Mouse (Mus musculus) embryonic facial prominence, embryonic 15.5 days (tissue): ENCODE data around the gene Tjap1. TPM values are rescaled to one million over a fixed set of nuclear protein-coding genes. Genes with fewer than 3 reads are reported as not detected.
A peak's percentile ranks its signal among the peaks of the same experiment; 100 is the strongest.

Experiments
- ATAC-seq: fragments of 200-750 bp; cut with Nextera tagmentation; 2 replicates; pipeline ENCODE4 v1.8.0; 2017; ENCODE audit warnings: low read depth, moderate TSS enrichment; ENCODE audit not compliant: insufficient number of reproducible peaks, low FRiP score, low TSS enrichment
- H3K27ac ChIP-seq: fragments of 300-500 bp; sonication (generic); replicated peaks from 2 replicates; pipeline ENCODE4 v1.5.1; 2015; ENCODE audit warnings: mild to moderate bottlenecking, inconsistent platforms
- H3K27me3 ChIP-seq: fragments of 300-500 bp; sonication (generic); 2 replicates; pipeline ENCODE4 v1.6.1; 2015; ENCODE audit warnings: inconsistent platforms
- H3K36me3 ChIP-seq: fragments of 300-500 bp; sonication (generic); 2 replicates; pipeline ENCODE4 v1.6.1; 2015; ENCODE audit warnings: mild to moderate bottlenecking, inconsistent platforms
- H3K4me1 ChIP-seq: fragments of 300-500 bp; sonication (generic); 2 replicates; pipeline ENCODE4 v1.6.1; 2015; ENCODE audit warnings: inconsistent platforms
- H3K4me2 ChIP-seq: fragments of 300-500 bp; sonication (generic); replicated peaks from 2 replicates; pipeline ENCODE4 v1.6.1; 2015; ENCODE audit warnings: mild to moderate bottlenecking, inconsistent platforms
- H3K4me3 ChIP-seq: fragments of 300-500 bp; sonication (generic); replicated peaks from 2 replicates; pipeline ENCODE4 v1.5.1; 2015; ENCODE audit warnings: mild to moderate bottlenecking, inconsistent platforms
- H3K9ac ChIP-seq: fragments of 300-500 bp; sonication (generic); 2 replicates; pipeline ENCODE4 v1.6.1; 2015; ENCODE audit warnings: inconsistent platforms
- H3K9me3 ChIP-seq: fragments of 300-500 bp; sonication (generic); replicated peaks from 2 replicates; pipeline ENCODE4 v1.6.1; 2016; ENCODE audit warnings: inconsistent platforms
- WGBS: fragments of 180-500 bp; shearing (Covaris S2); methylation state at CpG from one replicate; pipeline ENCODE4 v1.1.7; 2015; 5-methylcytosine and 5-hydroxymethylcytosine counted together
- polyA plus RNA-seq: library from polyadenylated mRNA; unstranded; fragments of >200 nt; fragmentation: Nextera tagmentation; extraction: Ambion mirVana; gene quantifications from 2 replicates; pipeline ENCODE4 v1.2.1, GENCODE M21; 2015

Gene Tjap1
- polyA plus RNA-seq, 1 experiment from 2014 or later = 64.0 TPM

DNA sequence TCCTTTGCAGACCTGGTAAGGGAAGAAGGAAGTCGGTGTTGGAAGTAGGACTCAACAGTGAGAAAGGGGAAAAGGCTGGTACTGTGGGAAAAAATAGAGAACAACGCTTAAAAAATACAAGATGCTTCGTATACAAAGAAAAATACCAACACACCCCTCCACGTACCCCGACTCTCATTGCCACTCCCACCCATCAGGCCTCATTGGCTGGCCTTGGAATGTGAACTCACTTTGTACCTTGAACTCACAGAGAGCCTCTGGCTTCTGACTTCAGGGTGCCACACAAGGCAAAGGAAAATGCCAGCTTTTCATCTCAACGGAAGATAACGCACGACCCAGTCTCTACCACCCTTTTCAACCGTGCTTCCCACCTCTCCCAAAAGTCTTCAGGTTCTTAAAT is 314 bp upstream of the Tjap1 start:
- Histone ChIP-seq H3K4me1 (peaks cover 52% of the 10 kb centered on the region), H3K27ac (peak overlapping the region; percentile 96), H3K4me3 (peak overlapping the region; percentile 69), H3K27me3 (no peaks in the 10 kb centered on the region), H3K36me3 (peaks cover 21% of the 10 kb centered on the region), H3K4me2 (peak overlapping the region; percentile 82), H3K9me3 (no peaks in the 10 kb centered on the region), H3K9ac (no peak overlapping the region)
- peak; percentile 2; the same call in 1 of the 2 replicates for ATAC-seq
- WGBS = 20% methylated on average over 9 of the region's 9 CpGs

DNA sequence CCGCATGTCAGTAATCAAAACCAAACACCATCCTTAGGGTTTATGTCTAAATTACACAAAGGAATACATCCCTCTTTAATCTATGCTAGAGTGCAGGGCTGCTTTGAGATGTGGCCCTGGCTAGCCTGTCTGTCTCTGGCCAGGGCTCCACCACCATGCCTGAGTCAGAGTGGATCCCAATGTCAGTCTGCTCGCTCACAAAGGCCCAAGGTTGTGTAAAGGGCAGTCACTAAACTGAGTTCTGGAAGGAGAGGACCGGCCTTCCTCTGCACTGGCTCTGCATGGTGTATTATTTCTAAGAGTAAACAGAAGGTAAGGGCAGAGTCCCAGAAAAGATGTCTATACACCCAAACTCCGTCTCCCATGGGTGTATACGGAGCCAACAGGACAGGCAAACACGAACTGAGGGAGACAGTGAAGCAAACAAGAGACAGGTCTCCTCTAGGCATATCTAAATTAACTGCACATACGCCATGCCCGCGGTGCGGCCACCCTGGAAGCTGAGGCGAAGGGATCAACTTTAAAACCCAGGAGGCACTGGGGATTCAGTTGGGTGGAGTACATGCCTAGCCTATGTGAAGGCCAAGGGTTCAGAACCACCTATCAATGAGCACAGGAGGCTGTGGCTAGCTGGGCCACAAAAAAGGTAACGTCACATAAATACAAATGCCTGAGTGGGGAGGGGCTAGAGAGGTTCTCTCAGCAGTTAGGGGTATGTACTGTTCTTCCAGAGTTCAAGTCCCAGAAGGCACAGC is 4.6 kb downstream of the Tjap1 start:
- ATAC-seq = no peak; the same call in 1 of the 2 replicates

DNA sequence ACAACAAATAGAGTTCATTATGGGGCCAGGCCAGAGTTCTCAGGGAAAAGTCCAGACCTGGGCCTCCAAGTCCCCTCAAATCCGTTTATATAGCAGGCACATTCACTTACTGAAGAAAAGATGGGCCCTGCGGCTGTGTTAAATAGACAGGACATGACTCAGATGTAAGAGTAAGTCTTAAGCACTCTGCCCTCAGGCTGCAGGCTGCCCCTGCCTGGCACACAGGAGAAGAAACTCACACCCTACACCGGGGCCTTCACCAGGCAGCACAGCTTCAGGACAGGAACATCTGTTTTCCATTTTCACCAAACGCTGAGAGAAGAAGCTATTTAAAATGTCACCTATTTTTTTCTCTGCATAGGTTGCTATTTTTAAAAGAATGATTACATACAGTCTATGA is 5.2 kb downstream of the Tjap1 start:
- H3K9me3 ChIP-seq = no peaks in the 10 kb centered on the region
- peaks cover 76% of the 10 kb centered on the region for H3K4me1 ChIP-seq
- no peak overlapping the region for H3K4me3 ChIP-seq
- no peak overlapping the region for H3K9ac ChIP-seq
- ATAC-seq = 0 out of 2 replicates have a peak, but pooled peaks have one; percentile 16
- H3K27me3 ChIP-seq = no peaks in the 10 kb centered on the region
- H3K4me2 ChIP-seq = no peak overlapping the region
- 13% methylated on average over 4 of the region's 4 CpGs for WGBS
- H3K27ac ChIP-seq = peak overlapping the region; percentile 79
- peaks cover 24% of the 10 kb centered on the region for H3K36me3 ChIP-seq

More for the DNA sequence above, 4.6 kb downstream of the Tjap1 start:
- Histone ChIP-seq H3K4me3 (no peak overlapping the region), H3K4me1 (peaks cover 74% of the 10 kb centered on the region), H3K9ac (no peak overlapping the region), H3K27ac (peak overlapping the region; percentile 79), H3K36me3 (peaks cover 24% of the 10 kb centered on the region), H3K9me3 (no peaks in the 10 kb centered on the region), H3K4me2 (peak overlapping the region; percentile 3), H3K27me3 (no peaks in the 10 kb centered on the region)
- 47% methylated on average over 12 of the region's 12 CpGs for WGBS

- no peaks in the 10 kb centered on the region for H3K27me3 ChIP-seq
- H3K4me3 ChIP-seq = no peak overlapping the region
- H3K4me1 ChIP-seq = peaks cover 76% of the 10 kb centered on the region
- peaks cover 36% of the 10 kb centered on the region for H3K36me3 ChIP-seq
- no peak overlapping the region for H3K9ac ChIP-seq
- H3K9me3 ChIP-seq = no peaks in the 10 kb centered on the region
- no peak for ATAC-seq
- 91% methylated on average over 10 of the region's 10 CpGs for WGBS
- H3K27ac ChIP-seq = 0 out of 2 replicates have a peak overlapping the region, but pooled peaks have one; percentile 28
- no peak overlapping the region for H3K4me2 ChIP-seq
Observed at GRCm38 (mm10) chr17:46275506-46275905, 7.3 kb downstream of the Tjap1 start.

DNA sequence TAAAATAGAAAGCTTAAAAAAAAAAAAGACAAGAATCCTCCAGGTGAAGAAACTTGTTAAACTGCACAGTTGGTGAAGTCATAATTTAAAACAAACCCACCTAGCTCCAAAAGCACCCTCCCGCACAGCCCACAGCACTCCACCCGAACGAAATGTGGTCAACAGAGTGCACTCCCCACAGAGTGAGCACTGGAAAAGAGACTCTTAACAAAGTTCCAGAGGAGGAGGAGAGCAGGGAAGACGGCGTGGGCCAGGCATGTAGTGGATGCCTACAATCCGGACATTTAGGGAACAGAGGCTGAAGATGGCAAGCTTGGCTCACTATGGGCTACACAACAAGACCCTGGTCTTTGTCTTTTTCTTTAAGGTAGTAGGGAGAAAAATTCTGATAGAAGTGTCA is 7.8 kb downstream of the Tjap1 start:
- H3K9me3 ChIP-seq = no peaks in the 10 kb centered on the region
- no peaks in the 10 kb centered on the region for H3K27me3 ChIP-seq
- H3K4me2 ChIP-seq = 0 out of 2 replicates have a peak overlapping the region, but pooled peaks have one; percentile 8
- H3K4me1 ChIP-seq = peaks cover 78% of the 10 kb centered on the region
- no peak for ATAC-seq
- H3K36me3 ChIP-seq = peaks cover 37% of the 10 kb centered on the region
- H3K9ac ChIP-seq = no peak overlapping the region
- H3K27ac ChIP-seq = peak overlapping the region; percentile 28; the same call in 1 of the 2 replicates
- WGBS = 57% methylated on average over 6 of the region's 6 CpGs
- H3K4me3 ChIP-seq = no peak overlapping the region

DNA sequence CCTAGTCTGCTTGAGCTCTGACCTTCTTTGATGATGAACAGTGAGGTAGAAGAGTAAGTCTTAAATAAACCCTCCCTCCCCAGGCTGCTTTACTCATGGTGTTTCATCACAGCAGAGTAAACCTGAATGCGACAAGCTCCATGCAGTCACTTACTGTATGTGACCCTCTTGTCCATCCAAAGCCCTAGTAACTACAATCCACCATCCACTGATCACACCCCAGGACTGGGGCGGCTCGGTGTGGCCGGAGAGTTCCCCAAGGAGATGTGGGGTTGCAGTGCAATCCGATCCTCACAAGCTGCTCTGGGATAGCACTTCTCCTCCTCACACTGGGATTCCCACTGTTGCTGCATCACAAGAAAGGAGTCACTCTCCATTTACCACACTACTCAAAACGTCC is 8.4 kb downstream of the Tjap1 start:
- Histone ChIP-seq H3K4me3 (0 out of 2 replicates have a peak overlapping the region, but pooled peaks have one; percentile 1), H3K4me1 (peaks cover 84% of the 10 kb centered on the region), H3K27ac (peak overlapping the region; percentile 86), H3K9ac (no peak overlapping the region), H3K9me3 (no peaks in the 10 kb centered on the region), H3K4me2 (0 out of 2 replicates have a peak overlapping the region, but pooled peaks have one; percentile 8), H3K36me3 (peaks cover 39% of the 10 kb centered on the region), H3K27me3 (no peaks in the 10 kb centered on the region)
- no peak for ATAC-seq
- WGBS = 32% methylated on average over 6 of the region's 6 CpGs

DNA sequence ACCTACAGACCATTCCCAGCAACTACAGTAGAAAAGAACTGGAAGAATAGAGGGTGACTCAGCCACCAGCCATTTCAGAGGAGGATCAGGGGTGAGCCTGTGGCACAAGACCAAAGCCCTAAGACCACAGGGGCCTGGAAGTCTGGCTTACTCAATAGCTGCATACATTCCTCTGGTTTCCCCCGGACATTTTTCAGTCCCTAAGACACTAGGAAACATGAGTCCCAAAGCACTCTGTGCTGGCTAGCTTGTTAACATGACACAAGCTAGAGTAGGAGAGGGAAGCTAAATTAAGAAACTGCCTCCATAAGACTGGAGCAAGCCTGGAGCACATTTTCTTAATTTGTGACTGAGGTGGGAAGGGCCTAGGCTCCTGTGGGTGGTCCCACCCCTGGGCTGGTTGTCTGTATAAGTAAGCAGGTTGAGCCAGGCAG is 9.0 kb downstream of the Tjap1 start:
- no peaks in the 10 kb centered on the region for H3K9me3 ChIP-seq
- H3K4me2 ChIP-seq = 0 out of 2 replicates have a peak overlapping the region, but pooled peaks have one; percentile 8
- peaks cover 85% of the 10 kb centered on the region for H3K4me1 ChIP-seq
- peak overlapping the region; percentile 86 for H3K27ac ChIP-seq
- WGBS = 4% methylated on average over 1 of the region's 1 CpGs
- peaks cover 35% of the 10 kb centered on the region for H3K36me3 ChIP-seq
- H3K27me3 ChIP-seq = no peaks in the 10 kb centered on the region
- 0 out of 2 replicates have a peak overlapping the region, but pooled peaks have one; percentile 0 for H3K9ac ChIP-seq
- no peak overlapping the region for H3K4me3 ChIP-seq
- ATAC-seq = peak; percentile 72

DNA sequence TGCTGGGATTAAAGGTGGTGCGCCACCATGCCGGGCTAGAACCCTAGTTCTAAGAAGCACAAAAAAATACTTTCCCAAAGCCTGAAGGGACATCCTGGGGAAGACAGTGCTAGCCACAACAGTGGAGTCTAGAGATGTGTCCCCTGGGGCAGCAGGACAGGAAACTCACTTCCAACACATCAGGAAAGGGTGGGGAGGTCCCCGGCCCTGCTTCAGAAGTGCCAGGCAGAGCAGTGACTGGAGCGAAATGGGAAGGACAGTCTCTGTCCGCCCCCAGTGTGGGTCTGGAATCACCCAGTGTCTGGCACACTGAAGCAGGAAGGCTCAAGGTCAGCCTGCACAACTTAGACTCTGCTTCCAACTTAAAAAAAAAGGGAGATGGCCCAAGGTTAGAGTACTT is 10.2 kb downstream of the Tjap1 start:
- H3K4me1 ChIP-seq = peaks cover 81% of the 10 kb centered on the region
- H3K9me3 ChIP-seq = no peaks in the 10 kb centered on the region
- H3K9ac ChIP-seq = no peak overlapping the region
- ATAC-seq = no peak
- peaks cover 38% of the 10 kb centered on the region for H3K36me3 ChIP-seq
- H3K27ac ChIP-seq = peak overlapping the region; percentile 86; the same call in 1 of the 2 replicates
- no peak overlapping the region for H3K4me3 ChIP-seq
- no peaks in the 10 kb centered on the region for H3K27me3 ChIP-seq
- 80% methylated on average over 5 of the region's 5 CpGs for WGBS
- no peak overlapping the region for H3K4me2 ChIP-seq

DNA sequence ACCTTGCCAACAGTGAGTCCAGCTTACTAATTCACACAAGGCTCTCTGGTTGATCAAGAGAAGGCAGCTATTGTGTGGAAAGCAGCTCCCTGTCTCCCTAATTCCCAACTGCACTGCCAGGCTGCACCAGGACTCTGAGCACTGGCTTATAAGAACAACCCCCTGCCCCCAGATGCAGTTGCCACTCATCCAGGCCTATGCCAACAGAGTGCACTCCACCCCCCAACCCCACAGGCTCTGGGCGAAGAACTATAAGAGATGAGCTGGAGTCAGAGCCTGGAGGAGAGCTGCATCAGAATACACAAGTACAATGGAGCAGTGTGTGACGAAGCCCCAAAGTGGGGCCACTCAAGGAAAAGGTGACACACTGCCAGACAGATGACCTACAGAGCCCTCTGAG is 10.8 kb downstream of the Tjap1 start:
- no peak overlapping the region for H3K4me3 ChIP-seq
- no peaks in the 10 kb centered on the region for H3K9me3 ChIP-seq
- peaks cover 42% of the 10 kb centered on the region for H3K36me3 ChIP-seq
- 0 out of 2 replicates have a peak overlapping the region, but pooled peaks have one; percentile 28 for H3K27ac ChIP-seq
- WGBS = 85% methylated on average over 2 of the region's 2 CpGs
- H3K4me2 ChIP-seq = no peak overlapping the region
- no peak for ATAC-seq
- no peak overlapping the region for H3K9ac ChIP-seq
- peaks cover 82% of the 10 kb centered on the region for H3K4me1 ChIP-seq
- H3K27me3 ChIP-seq = no peaks in the 10 kb centered on the region

DNA sequence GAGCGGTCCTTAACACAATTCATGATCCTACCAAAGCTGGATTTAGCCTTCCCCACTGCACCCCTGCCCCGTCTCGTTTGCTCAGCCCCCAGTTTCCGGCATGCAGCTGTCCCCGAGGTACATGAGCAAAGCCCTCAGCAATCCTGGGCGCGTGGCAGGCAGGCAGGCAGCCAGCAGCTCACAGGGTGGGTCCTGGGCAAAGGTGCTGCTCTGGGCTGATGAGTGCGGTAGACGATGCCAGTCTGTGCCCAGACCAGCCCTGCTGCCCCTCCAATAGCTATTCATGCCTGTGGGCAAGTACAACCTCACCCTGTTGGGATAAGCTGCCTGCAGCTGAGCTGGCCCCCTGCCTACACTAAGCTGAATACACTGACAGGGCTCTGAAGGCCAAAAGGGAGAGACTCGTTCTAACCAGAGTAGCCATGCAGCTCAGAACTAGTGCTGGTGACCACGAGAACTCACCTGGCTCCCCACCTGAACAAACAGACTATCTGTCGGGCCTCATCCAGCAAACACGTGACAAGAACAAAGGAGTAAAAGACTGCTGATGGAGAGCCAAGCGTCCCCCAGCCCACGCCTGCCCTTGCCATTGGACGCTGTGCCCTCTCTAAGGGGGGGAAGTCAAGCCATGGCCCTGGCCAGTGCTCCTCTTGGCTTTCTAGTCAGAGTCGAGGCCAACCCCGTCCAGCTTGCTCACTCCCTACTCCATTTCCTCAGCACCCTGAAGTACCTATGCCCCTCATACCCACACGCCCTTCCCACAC is 12.9 kb downstream of the Tjap1 start:
- 66% methylated on average over 19 of the region's 19 CpGs for WGBS
- ATAC-seq = no peak
- Histone ChIP-seq H3K4me3 (no peak overlapping the region), H3K4me2 (no peak overlapping the region), H3K9ac (no peak overlapping the region), H3K27ac (peak overlapping the region; percentile 39), H3K4me1 (peaks cover 87% of the 10 kb centered on the region), H3K27me3 (no peaks in the 10 kb centered on the region), H3K9me3 (no peaks in the 10 kb centered on the region), H3K36me3 (peaks cover 48% of the 10 kb centered on the region)
